Mouse (Mus musculus) lung, postnatal 0 days (tissue): ENCODE data around the gene Ugdh. TPM values are rescaled to one million over a fixed set of nuclear protein-coding genes. Genes with fewer than 3 reads are reported as not detected.
A peak's percentile ranks its signal among the peaks of the same experiment; 100 is the strongest.

Experiments used
- ATAC-seq: fragments of 200-750 bp; cut with Nextera tagmentation; 2 replicates; pipeline ENCODE4 v1.8.0; 2017; ENCODE audit warnings: moderate library complexity
- DNase-seq: peaks from one replicate; pipeline ENCODE4 v3.0.0-alpha.2; 2016; ENCODE audit warnings: low spot score
- H3K27ac ChIP-seq: fragments of 300-500 bp; sonication (generic); 2 replicates; pipeline ENCODE4 v1.5.1; 2014; ENCODE audit warnings: antibody characterized with exemption, mild to moderate bottlenecking, low read length, mixed read lengths
- H3K27me3 ChIP-seq: fragments of 300-500 bp; sonication (generic); replicated peaks from 2 replicates; pipeline ENCODE4 v1.6.1; 2014; ENCODE audit warnings: low read length, mixed read lengths; ENCODE audit not compliant: insufficient read depth
- H3K36me3 ChIP-seq: fragments of 300-500 bp; sonication (generic); 2 replicates; pipeline ENCODE4 v1.6.1; 2014; ENCODE audit warnings: low read length, mixed read lengths; ENCODE audit not compliant: insufficient read depth
- H3K4me1 ChIP-seq: fragments of 300-500 bp; sonication (generic); 2 replicates; pipeline ENCODE4 v1.6.1; 2014; ENCODE audit warnings: antibody characterized with exemption, low read depth, low read length, mixed read lengths; ENCODE audit not compliant: insufficient read depth
- H3K4me2 ChIP-seq: fragments of 300-500 bp; sonication (generic); replicated peaks from 2 replicates; pipeline ENCODE4 v1.6.1; 2014; ENCODE audit warnings: low read depth, mild to moderate bottlenecking, low read length, moderate library complexity, mixed read lengths
- H3K4me3 ChIP-seq: fragments of 300-500 bp; sonication (generic); 2 replicates; pipeline ENCODE4 v1.5.1; 2014; ENCODE audit warnings: low read depth, low read length
- H3K9ac ChIP-seq: fragments of 300-500 bp; sonication (generic); replicated peaks from 2 replicates; pipeline ENCODE4 v1.6.1; 2014; ENCODE audit warnings: low read depth, mild to moderate bottlenecking
- H3K9me3 ChIP-seq: fragments of 300-500 bp; sonication (generic); 2 replicates; pipeline ENCODE4 v1.6.1; 2016; ENCODE audit warnings: low read length, mixed read lengths
- CTCF ChIP-seq: IDR thresholded peaks from 2 replicates; pipeline ENCODE4 v1.5.1; 2016; ENCODE audit warnings: antibody characterized with exemption, mild to moderate bottlenecking
- EP300 ChIP-seq: IDR thresholded peaks from 2 replicates; pipeline ENCODE4 v1.6.1; 2016; ENCODE audit warnings: antibody characterized with exemption, mild to moderate bottlenecking, control low read depth
- WGBS: fragments of 180-500 bp; shearing (Covaris S2); extraction: QIAGEN DNeasy Blood & Tissue Kit; methylation state at CpG from one replicate; pipeline ENCODE4 v1.1.7; 2014; 5-methylcytosine and 5-hydroxymethylcytosine counted together
- polyA plus RNA-seq: library from polyadenylated mRNA; unstranded; fragments of >200 nt; fragmentation: Nextera tagmentation; extraction: Ambion mirVana; gene quantifications from 2 replicates; pipeline ENCODE4 v1.2.1, GENCODE M21; 2015

Ugdh gene
- polyA plus RNA-seq, 1 experiment from 2014 or later: 77.3 TPM

GRCm38 (mm10) chr5:65424215-65424614 lies 11.5 kb downstream of the Ugdh start:
- TF ChIP-seq CTCF (no peak), EP300 (no peak)
- Histone ChIP-seq H3K4me2 (no peak overlapping the region), H3K36me3 (peaks cover 19% of the 10 kb centered on the region; the same call in 1 of the 2 replicates), H3K4me3 (no peak overlapping the region), H3K4me1 (no peaks in the 10 kb centered on the region), H3K27ac (no peak overlapping the region), H3K9me3 (no peaks in the 10 kb centered on the region), H3K27me3 (no peaks in the 10 kb centered on the region), H3K9ac (no peak overlapping the region)
- ATAC-seq: peak; percentile 33; the same call in 1 of the 2 replicates
- WGBS: 72% methylated on average over 6 of the region's 6 CpGs
- DNase-seq: peak; percentile 16

- WGBS: 94% methylated on average over 8 of the region's 8 CpGs
- no peak for ATAC-seq
- H3K36me3 ChIP-seq: peaks cover 19% of the 10 kb centered on the region; the same call in 1 of the 2 replicates
These were observed 12.9 kb downstream of the Ugdh start for GRCm38 (mm10) chr5:65422803-65423202.

GRCm38 (mm10) chr5:65420822-65421221 lies 14.9 kb downstream of the Ugdh start:
- H3K9ac ChIP-seq: no peak overlapping the region
- TF ChIP-seq EP300 (no peak), CTCF (no peak)
- H3K4me3 ChIP-seq: no peak overlapping the region
- WGBS: 75% methylated on average over 6 of the region's 6 CpGs
- DNase-seq (no peak), ATAC-seq (no peak)
- H3K9me3 ChIP-seq: no peaks in the 10 kb centered on the region
- H3K4me2 ChIP-seq: no peak overlapping the region
- H3K27ac ChIP-seq: no peak overlapping the region
- H3K4me1 ChIP-seq: no peaks in the 10 kb centered on the region
- H3K36me3 ChIP-seq: peaks cover 19% of the 10 kb centered on the region; the same call in 1 of the 2 replicates
- no peaks in the 10 kb centered on the region for H3K27me3 ChIP-seq

More at GRCm38 (mm10) chr5:65422803-65423202, 12.9 kb downstream of the Ugdh start:
- no peak overlapping the region for H3K4me2 ChIP-seq
- H3K4me3 ChIP-seq: no peak overlapping the region
- no peak for DNase-seq
- no peak overlapping the region for H3K27ac ChIP-seq
- no peak overlapping the region for H3K9ac ChIP-seq
- no peaks in the 10 kb centered on the region for H3K27me3 ChIP-seq
- no peak for TF ChIP-seq EP300
- no peak for TF ChIP-seq CTCF
- H3K4me1 ChIP-seq: no peaks in the 10 kb centered on the region
- H3K9me3 ChIP-seq: no peaks in the 10 kb centered on the region

- H3K4me3 ChIP-seq: no peak overlapping the region
- H3K9me3 ChIP-seq: no peaks in the 10 kb centered on the region
- DNase-seq (no peak), ATAC-seq (no peak)
- H3K4me1 ChIP-seq: no peaks in the 10 kb centered on the region
- TF ChIP-seq CTCF (no peak), EP300 (no peak)
- no peaks in the 10 kb centered on the region for H3K27me3 ChIP-seq
- H3K27ac ChIP-seq: no peak overlapping the region
- WGBS: 80% methylated on average over 10 of the region's 10 CpGs
- peaks cover 17% of the 10 kb centered on the region; the same call in 1 of the 2 replicates for H3K36me3 ChIP-seq
- H3K4me2 ChIP-seq: no peak overlapping the region
- no peak overlapping the region for H3K9ac ChIP-seq
These were observed 16.6 kb downstream of the Ugdh start for GRCm38 (mm10) chr5:65419136-65419535.

GRCm38 (mm10) chr5:65415653-65416458 lies 19.9 kb downstream of the Ugdh start:
- no peaks in the 10 kb centered on the region for H3K27me3 ChIP-seq
- TF ChIP-seq CTCF: peak; percentile 38
- TF ChIP-seq EP300: no peak
- H3K4me2 ChIP-seq: no peak overlapping the region
- H3K9me3 ChIP-seq: no peaks in the 10 kb centered on the region
- 30% methylated on average over 26 of the region's 26 CpGs for WGBS
- peaks cover 18% of the 10 kb centered on the region; the same call in 1 of the 2 replicates for H3K36me3 ChIP-seq
- H3K9ac ChIP-seq: no peak overlapping the region
- peak; percentile 48 for ATAC-seq
- H3K27ac ChIP-seq: 0 out of 2 replicates have a peak overlapping the region, but pooled peaks have one; percentile 43
- DNase-seq: peak; percentile 44
- H3K4me1 ChIP-seq: no peaks in the 10 kb centered on the region
- no peak overlapping the region for H3K4me3 ChIP-seq

- Histone ChIP-seq H3K4me2 (no peak overlapping the region), H3K4me3 (no peak overlapping the region), H3K27me3 (no peaks in the 10 kb centered on the region), H3K27ac (no peak overlapping the region), H3K36me3 (peaks cover 29% of the 10 kb centered on the region), H3K9me3 (no peaks in the 10 kb centered on the region), H3K4me1 (no peaks in the 10 kb centered on the region), H3K9ac (no peak overlapping the region)
- 81% methylated on average over 12 of the region's 12 CpGs for WGBS
- ATAC-seq: no peak
- DNase-seq: no peak
- no peak for TF ChIP-seq EP300
- no peak for TF ChIP-seq CTCF
These were observed 27.8 kb downstream of the Ugdh start for GRCm38 (mm10) chr5:65407989-65408388.
